Mouse (Mus musculus): ENCODE results near the gene Six4. TPM values are rescaled to one million over a fixed set of nuclear protein-coding genes. Genes with fewer than 3 reads are reported as not detected.

Gene Six4
- total and polyA plus RNA-seq, 2 experiments from 2014 or later, result 0.13 to 0.43 TPM

GRCm38 (mm10) chr12:73050305-73050704 is 63.0 kb downstream of the Six4 start:
- no peaks in the 10 kb centered on the region for H3K36me3 ChIP-seq (ENCODE audit: insufficient read depth)
- no peaks in the 10 kb centered on the region for H3K9me3 ChIP-seq (ENCODE audit: low read length)
- H3K27me3 ChIP-seq (ENCODE audit: insufficient read depth, low read length), result peaks cover 96% of the 10 kb centered on the region
- H3K4me3 ChIP-seq (ENCODE audit: low read depth, low read length), result no peak overlapping the region; the same call in 1 of the 2 replicates
- no peak overlapping the region for H3K4me2 ChIP-seq (ENCODE audit: low read depth)
- no peak for ATAC-seq
- no peak for TF ChIP-seq CTCF (IDR thresholded peaks at IDR 0.05; ENCODE audit: low read depth)
- no peak overlapping the region for H3K9ac ChIP-seq
- under 1% methylated on average over 13 of the region's 13 CpGs for WGBS
- no peaks in the 10 kb centered on the region for H3K4me1 ChIP-seq (ENCODE audit: insufficient read depth)
- no peak for DNase-seq
- no peak overlapping the region for H3K27ac ChIP-seq (ENCODE audit: low read depth, low read length)

Other genes with a start within 250 kb of the Six4 start
- 1.2 and 4.0 TPM in 2 replicates for gene Six6, start 173.6 kb downstream of the Six4 start, total RNA-seq (2014; rRNA removed)
- gene Six6, start 173.6 kb downstream of the Six4 start, polyA plus RNA-seq (2015; fragmentation: Nextera tagmentation; extraction: Ambion mirVana), result 0.06 and 0.77 TPM in 2 replicates
- 4.3 and 9.4 TPM in 2 replicates for gene 4930447C04Rik, start 172.7 kb downstream of the Six4 start, total RNA-seq (2014; rRNA removed)
- 2.3 TPM in 2 replicates for gene 4930447C04Rik, start 172.7 kb downstream of the Six4 start, polyA plus RNA-seq (2015; fragmentation: Nextera tagmentation; extraction: Ambion mirVana)
- 0.62 and 0.77 TPM in 2 replicates for gene Six1, start 59.6 kb downstream of the Six4 start, total RNA-seq (2014; rRNA removed)
- gene Six1, start 59.6 kb downstream of the Six4 start, polyA plus RNA-seq (2015; fragmentation: Nextera tagmentation; extraction: Ambion mirVana), result 0.65 TPM in 2 replicates
- gene Mnat1, start 10.3 kb upstream of the Six4 start, total RNA-seq (2014; rRNA removed), result 14.8 and 16.1 TPM in 2 replicates
- gene Mnat1, start 10.3 kb upstream of the Six4 start, polyA plus RNA-seq (2015; fragmentation: Nextera tagmentation; extraction: Ambion mirVana), result 16.3 and 18.6 TPM in 2 replicates
- gene Trmt5, start 173.3 kb upstream of the Six4 start, total RNA-seq (2014; rRNA removed), result 13.3 and 13.9 TPM in 2 replicates
- 12.0 and 12.7 TPM in 2 replicates for gene Trmt5, start 173.3 kb upstream of the Six4 start, polyA plus RNA-seq (2015; fragmentation: Nextera tagmentation; extraction: Ambion mirVana)
- 9.8 and 20.2 TPM in 2 replicates for gene Slc38a6, start 173.3 kb upstream of the Six4 start, total RNA-seq (2014; rRNA removed)
- 4.5 and 9.2 TPM in 2 replicates for gene Slc38a6, start 173.3 kb upstream of the Six4 start, polyA plus RNA-seq (2015; fragmentation: Nextera tagmentation; extraction: Ambion mirVana)

Measured in forebrain, postnatal 0 days (tissue).